Mouse (Mus musculus): ENCODE measurements around the gene Grid2.

Gene Grid2

DNA sequence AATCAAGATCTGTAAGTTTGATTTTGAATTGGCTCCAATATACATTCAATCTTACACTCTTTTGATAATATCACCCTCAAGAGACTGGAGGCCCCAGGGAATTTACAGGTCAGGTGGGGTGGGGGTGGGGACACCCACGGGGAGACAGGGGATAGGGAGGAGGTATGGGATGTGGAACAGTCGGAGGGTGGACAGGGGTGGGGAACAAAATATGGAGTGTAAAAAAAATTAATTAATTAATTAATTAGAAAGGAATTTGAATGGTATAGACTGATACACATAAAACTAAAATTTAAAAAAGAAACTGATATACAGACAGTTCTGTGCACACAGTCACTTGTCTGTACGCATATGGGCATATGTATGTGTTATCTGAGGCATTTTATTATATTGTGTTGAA is 380.3 kb downstream of the Grid2 start:
- in situ Hi-C loops (cut with MseI, MboI): no loop called here

GRCm38 (mm10) chr6:63659423-63659822 is 403.7 kb downstream of the Grid2 start:
- in situ Hi-C loops (cut with MseI, MboI): no loop called here

DNA sequence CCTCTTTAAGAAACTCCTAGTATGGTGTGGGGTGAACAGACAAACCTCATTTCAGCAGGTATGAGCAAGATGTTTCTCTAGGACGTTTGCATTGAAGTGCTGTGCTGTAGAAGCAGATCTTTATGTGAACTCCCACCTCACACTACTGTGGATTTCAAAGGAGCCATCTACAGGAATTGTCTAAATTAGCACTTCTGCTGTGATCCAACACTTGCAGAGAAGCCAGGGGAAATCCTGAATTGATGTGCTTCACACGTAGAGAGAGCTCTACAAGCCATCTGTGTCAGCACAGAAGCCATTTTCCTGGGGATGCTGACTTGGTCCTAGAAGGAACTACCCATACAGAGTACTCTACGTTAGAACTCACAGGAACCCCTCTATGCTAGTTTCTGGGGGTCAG is 430.0 kb downstream of the Grid2 start:
- in situ Hi-C loops (cut with MseI, MboI): no loop called here

DNA sequence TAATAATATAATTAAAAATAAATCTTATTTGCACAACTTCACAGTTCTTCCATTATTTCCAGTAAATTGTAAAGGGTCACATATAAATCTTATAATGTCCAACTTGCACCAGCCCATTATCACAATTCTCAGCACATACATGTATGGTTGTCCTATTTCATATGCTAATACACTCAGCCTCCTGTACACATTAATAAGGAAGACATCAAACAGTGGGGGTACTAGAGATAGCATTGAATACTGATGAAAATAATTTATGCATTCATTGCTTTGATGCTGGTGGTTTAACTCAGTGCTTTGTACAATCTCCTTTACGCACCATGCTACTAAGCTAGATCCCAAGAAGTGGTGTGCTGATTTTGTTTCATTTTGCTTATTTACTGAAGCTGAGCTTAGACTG is 446.0 kb downstream of the Grid2 start:
- in situ Hi-C loops (cut with MseI, MboI): no loop called here

GRCm38 (mm10) chr6:63733740-63734139 is 478.1 kb downstream of the Grid2 start:
- in situ Hi-C loops (cut with MseI, MboI): no loop called here

DNA sequence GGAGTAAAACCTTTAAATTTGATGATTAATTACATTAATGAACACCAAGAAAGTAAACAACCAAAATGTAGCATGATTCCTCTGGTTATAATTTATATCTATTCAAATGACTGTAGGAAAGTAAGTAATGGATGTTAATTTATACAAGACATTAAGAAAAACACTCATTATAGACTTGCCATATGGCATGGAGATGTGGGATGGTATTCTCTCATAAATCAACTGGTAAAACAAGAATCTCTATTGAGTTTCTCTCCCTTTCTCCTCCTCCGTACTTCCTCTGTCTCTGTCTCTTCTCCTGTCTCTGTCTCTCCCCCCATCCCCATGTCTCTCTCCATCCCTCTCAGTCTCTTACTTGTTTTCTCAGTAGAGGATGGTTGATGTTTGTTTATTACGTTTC is 506.9 kb downstream of the Grid2 start:
- in situ Hi-C loops (cut with MseI, MboI): no loop called here

DNA sequence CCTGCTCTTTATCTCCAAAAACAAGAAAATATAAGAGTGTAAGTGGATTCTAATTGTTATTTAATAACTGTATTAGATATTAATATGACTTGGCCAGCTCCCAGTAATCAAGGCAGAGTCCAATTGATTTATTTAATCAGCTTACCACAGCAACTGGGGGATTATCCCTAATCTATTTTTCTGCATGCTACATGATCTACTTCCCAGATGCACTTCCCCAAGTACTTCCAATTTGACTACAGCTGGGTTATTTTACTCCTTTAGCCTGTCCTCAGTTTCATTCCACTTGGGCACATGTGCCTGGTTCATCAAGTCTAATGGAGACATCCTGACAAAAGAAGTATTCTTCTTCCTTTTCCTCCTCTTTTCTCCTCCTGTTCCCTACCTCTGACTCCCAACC is 539.0 kb downstream of the Grid2 start:
- in situ Hi-C loops (cut with MseI, MboI): no loop called here

DNA sequence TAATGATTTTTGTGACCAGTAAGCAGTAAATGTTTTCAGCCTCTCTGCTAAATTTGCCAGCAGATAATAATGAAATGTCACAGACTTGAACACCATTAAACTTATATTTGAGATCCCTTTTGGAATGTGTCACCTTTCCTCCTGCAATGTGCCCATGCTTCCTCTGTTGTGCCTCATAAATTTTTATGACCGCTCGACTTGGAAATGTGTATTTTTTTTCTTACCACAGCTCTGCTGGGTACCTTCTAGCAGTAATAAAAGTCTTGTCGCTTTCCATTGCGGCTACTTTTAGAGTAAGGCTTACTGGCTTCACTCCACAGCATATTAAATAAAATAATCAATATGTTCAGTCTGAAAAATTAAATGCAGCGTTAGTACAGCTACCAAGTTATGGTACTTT is 564.6 kb downstream of the Grid2 start:
- in situ Hi-C loops (cut with MseI, MboI): no loop called here

DNA sequence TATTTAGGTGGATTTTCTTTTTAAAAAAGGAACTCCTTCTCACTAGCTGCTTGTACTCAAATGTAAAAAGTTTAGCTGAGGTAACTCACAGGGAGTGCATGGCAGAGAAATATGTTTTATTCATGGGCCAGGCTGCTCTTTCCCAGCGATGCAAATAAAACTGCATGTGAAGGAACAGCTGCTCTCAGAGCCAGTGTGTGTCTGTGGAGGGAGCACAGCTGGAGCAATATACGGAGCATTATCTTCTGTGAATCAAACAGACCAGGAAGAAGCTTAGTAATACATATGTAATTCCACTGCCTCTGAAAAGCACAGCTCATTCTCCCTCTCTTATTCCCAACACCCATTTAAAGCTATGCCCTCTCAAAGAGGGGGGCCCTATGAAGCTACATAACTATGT is 607.0 kb downstream of the Grid2 start:
- in situ Hi-C loops (cut with MseI, MboI): no loop called here

GRCm38 (mm10) chr6:63877088-63877764 is 621.5 kb downstream of the Grid2 start:
- in situ Hi-C loops (cut with MseI, MboI): no loop called here

- in situ Hi-C loops (cut with MseI, MboI): no loop called here
Measured at GRCm38 (mm10) chr6:63877765-63878345, 622.2 kb downstream of the Grid2 start.

DNA sequence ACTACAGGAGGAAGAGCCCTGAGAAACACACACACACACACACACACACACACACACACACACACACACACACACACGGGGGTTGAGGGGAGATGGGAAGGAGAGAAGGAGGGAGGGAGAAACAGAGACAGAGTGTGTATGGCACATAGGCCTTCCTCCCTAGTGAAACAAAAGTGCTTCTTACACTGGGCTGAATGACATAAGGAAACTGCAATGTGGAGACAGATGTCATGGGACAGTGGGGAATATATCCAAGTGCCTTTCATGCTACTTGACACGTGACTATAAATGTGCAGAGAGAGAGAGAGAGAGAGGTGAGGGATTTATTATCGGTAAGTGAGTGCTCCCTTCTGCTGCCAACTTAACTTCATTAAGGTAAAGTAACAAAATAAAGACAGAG is 639.0 kb downstream of the Grid2 start:
- in situ Hi-C loops (cut with MseI, MboI): no loop called here

- in situ Hi-C loops (cut with MseI, MboI): no loop called here
Measured at GRCm38 (mm10) chr6:63898171-63898570, 642.5 kb downstream of the Grid2 start.

- in situ Hi-C loops (cut with MseI, MboI): no loop called here
Measured at GRCm38 (mm10) chr6:63917035-63917570, 661.4 kb downstream of the Grid2 start.

DNA sequence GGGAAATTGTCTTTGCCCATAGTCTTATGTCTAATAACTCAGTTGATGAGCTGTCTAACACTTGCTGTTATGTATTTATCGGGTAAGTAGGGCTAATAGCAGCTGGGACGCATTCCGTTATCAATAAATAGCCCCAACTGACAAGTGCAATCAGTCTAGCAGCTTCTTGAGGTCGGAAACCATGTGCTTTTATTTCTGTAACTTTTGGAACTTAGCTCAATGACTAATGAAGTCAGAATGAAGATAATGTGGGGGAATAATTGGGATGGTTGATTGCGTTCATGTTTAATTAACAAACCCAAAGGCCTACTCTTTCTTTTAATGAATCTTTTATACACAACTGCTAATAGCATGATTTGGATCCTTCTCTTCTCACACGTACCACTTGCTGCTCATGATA is 666.3 kb downstream of the Grid2 start:
- in situ Hi-C loops (cut with MseI, MboI): no loop called here

DNA sequence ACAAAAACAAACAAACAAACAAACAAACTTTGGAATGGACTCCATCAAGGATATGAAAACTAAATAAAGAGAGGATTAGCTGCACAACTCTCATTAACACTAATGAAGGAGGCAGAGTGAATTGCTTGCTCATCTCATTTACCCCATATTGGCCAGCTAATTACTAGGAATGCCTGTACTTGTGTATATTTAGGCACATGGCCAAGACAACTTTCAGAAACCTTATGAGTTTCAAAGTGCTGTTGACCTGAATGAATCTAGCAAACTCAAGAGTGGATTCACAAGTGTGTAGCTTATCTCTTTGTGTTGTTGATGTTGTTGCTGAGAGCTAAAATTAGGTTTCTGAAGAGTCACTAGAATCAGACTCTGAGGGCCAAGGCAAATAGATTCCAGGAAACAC is 675.5 kb downstream of the Grid2 start:
- in situ Hi-C loops (cut with MseI, MboI): no loop called here

GRCm38 (mm10) chr6:63946721-63947120 is 691.0 kb downstream of the Grid2 start:
- in situ Hi-C loops (cut with MseI, MboI): no loop called here

DNA sequence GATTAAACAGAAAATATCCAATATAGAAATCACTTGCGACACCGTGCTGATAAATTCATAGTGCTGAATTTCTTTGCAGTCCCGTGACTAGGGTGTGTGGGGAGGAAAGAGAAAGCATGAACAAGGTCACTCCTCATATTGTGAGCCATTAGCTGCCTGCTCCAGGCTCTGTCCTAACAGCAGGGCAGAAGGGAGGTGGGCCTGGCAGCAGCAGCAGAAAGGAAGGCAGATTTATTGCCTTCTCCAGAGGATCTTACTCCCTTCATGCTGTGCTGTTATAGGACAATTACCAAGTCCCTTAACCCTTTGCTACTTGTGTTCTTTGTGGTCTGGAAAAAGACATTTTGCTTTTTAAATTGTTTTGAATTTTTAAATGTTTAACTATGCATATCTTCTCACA is 708.1 kb downstream of the Grid2 start:
- in situ Hi-C loops (cut with MseI, MboI): no loop called here

GRCm38 (mm10) chr6:63964269-63964668 is 708.6 kb downstream of the Grid2 start:
- in situ Hi-C loops (cut with MseI, MboI): no loop called here

DNA sequence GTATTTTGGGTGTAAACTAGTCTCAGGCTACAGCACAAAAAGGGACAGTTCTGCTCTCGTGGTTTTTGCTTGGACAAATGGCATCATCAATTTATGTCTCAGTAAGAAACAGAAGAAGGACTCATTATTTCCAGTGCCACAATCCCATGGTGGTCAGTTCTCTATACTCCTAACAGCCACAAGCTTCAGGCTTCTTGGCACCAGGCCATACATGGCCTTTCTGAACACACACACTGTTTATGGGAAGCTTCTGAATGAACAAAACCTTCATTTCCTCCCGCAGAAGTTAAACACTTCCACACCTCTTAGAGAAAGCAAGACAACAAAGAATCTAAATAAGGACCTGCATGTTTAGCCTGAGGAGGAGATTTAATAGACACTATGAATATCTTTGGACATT is 709.1 kb downstream of the Grid2 start:
- in situ Hi-C loops (cut with MseI, MboI): no loop called here

GRCm38 (mm10) chr6:64046084-64046483 is 790.4 kb downstream of the Grid2 start:
- in situ Hi-C loops (cut with MseI, MboI): no loop called here

DNA sequence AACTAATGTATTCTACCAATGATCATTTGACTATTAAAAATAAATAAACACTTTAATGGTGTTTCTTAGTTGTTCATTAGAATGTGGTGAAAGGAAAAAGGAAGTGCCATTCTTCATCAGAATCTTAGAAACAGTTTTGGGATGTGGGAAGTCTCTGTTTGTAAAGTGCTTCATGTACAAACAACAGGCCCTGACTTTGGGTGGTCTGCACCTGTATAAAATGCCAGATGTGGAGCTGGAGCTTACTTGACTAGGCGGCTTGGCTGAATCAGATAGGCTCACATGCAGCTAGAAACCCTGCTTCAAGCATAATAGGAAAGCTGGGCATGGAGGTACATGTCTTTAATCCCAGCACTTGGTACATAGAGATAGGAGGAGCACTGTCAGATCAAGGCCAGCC is 791.1 kb downstream of the Grid2 start:
- in situ Hi-C loops (cut with MseI, MboI): no loop called here

DNA sequence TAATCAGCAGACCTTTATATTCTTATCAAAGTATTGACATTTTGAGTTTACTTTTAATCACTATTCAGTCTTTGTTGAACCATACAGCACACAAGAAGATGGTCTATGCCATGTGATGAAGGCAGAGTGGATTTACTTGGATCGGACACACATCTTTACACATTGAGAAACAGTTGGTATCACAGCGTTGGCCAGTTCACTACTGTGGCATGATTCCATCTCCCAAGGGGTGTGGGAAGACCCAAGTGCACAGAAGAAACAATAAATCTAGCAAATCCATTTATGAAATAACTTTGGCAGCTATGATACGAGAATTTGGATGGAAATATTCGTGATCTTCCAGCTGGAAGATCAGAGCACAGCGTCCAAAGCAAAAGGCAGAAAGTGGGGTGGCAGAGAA is 792.3 kb downstream of the Grid2 start:
- in situ Hi-C loops (cut with MseI, MboI): no loop called here

DNA sequence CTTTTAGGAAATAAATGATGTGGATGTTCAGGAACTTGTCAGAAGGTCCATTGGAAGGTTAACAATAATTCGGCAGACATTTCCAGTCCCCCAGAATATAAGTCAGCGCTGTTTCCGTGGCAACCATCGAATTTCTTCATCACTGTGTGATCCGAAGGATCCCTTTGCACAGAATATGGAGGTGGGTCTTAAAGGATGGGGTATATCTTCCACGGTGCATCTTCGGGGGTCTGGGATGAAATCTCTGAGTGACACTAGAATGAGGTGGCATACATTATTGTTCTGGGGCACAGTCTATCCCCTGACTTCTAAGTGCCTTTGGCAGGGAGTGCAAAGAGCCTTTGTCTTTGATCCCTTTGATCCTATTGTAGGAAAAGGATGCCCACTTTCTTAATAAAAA is 808.2 kb downstream of the Grid2 start:
- in situ Hi-C loops (cut with MseI, MboI): no loop called here
